Mouse (Mus musculus) heart, adult 2 months (tissue): ENCODE measurements around the gene Chuk.

ENCODE experiments used
- CTCF ChIP-seq: fragments of 200-600 bp; IDR thresholded peaks from 2 replicates; pipeline ENCODE4 v1.8.1; 2022; ENCODE audit warnings: antibody characterized with exemption, mild to moderate bottlenecking, moderate library complexity
- EP300 ChIP-seq: fragments of 200-500 bp; IDR thresholded peaks from 2 replicates; pipeline ENCODE4 v1.6.1; 2011; ENCODE audit warnings: low read depth, low read length, control low read depth; ENCODE audit not compliant: insufficient read depth

- TF ChIP-seq EP300 (no peak), CTCF (no peak)
Observed at GRCm38 (mm10) chr19:44076457-44076856, 30.8 kb downstream of the Chuk start.
